Mouse (Mus musculus): ENCODE results near the gene Trex1.

GRCm38 (mm10) chr9:109082124-109082800 lies 22.7 kb upstream of the Trex1 start, which contains the start of the genes Ccdc51 and Tma7:
- TF ChIP-seq CTCF (IDR thresholded peaks at IDR 0.05; ENCODE audit: low read depth) = no peak
- no peak for TF ChIP-seq EP300 (IDR thresholded peaks at IDR 0.05; ENCODE audit: low read depth)
